Mouse (Mus musculus): ENCODE results near the gene Tmem56. TPM values are rescaled to one million over a fixed set of nuclear protein-coding genes. Genes with fewer than 3 reads are reported as not detected.

Tmem56 gene
- total and polyA plus RNA-seq, 3 experiments: 0.68 to 2.9 (median 0.99) TPM

DNA sequence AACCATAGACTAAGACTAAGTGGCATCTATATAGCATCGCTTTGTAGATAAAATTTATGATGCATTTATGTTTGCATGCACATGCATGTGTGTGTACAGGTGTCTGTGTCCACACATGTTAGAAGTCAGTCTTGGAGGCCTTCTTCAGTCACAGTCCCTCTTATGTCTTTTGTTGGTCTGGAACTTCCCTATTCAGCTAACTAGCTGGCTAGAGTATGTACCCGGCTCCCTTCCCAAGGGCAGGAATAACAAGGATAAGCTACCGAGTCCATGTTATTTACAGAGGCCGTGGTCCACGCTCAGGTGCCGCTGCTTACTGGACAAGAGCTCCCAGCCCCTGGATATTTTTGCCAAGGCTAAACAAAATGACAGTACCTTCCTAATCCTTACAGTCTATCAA lies 58.7 kb downstream of the Tmem56 start:
- H3K79me2 ChIP-seq (replicated peaks; ENCODE audit: control insufficient read depth, insufficient read depth, low read length): no peaks in the 10 kb centered on the region
- no peaks in the 10 kb centered on the region; the same call in 1 of the 2 replicates for H3K4me1 ChIP-seq (ENCODE audit: control insufficient read depth, insufficient read depth, low read length)
- H3K9ac ChIP-seq (ENCODE audit: low read depth, low read length): no peak overlapping the region
- no peak for TF ChIP-seq CTCF (IDR thresholded peaks at IDR 0.05)
- no peak for TF ChIP-seq POLR2A (IDR thresholded peaks at IDR 0.05; ENCODE audit: insufficient read depth, low read depth, low read length)
- TF ChIP-seq EP300 (IDR thresholded peaks at IDR 0.05; ENCODE audit: insufficient read depth, low read depth, low read length): no peak
- H3K27me3 ChIP-seq (ENCODE audit: control insufficient read depth, insufficient read depth, low read length): no peaks in the 10 kb centered on the region
- 93% methylated on average over 6 of the region's 6 CpGs for WGBS
- DNase-seq: no peak
- intact Hi-C loops (cut with DNase I): no loop called here
- H3K36me3 ChIP-seq (ENCODE audit: control insufficient read depth, insufficient read depth, low read length): no peaks in the 10 kb centered on the region
- no peak overlapping the region for H3K4me3 ChIP-seq
- H3K27ac ChIP-seq: no peak overlapping the region

DNA sequence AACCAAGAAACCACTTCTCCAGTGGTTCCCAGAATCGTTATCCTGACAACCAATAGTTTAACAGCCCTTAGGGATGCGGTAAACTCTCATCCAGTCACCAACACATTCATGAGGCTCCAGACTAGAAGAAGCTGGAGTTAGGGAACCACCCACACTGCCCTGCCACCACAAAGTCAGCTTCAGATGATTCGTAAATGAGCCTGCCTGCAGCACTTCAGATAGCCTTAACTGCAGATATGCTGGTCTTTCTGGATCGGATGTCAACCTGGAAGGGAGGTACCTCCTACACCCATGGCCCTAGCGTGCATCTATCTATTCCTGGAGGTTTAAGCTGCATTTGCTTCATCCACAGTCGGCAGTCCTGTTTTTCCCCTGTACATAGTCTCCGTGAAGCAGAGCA lies 60.9 kb downstream of the Tmem56 start:
- H3K4me1 ChIP-seq (ENCODE audit: control insufficient read depth, insufficient read depth, low read length): no peaks in the 10 kb centered on the region; the same call in 1 of the 2 replicates
- intact Hi-C loops (cut with DNase I): no loop called here
- H3K4me3 ChIP-seq: no peak overlapping the region
- 52% methylated on average over 7 of the region's 7 CpGs for WGBS
- no peak overlapping the region for H3K9ac ChIP-seq (ENCODE audit: low read depth, low read length)
- H3K27ac ChIP-seq: no peak overlapping the region
- TF ChIP-seq POLR2A (IDR thresholded peaks at IDR 0.05; ENCODE audit: insufficient read depth, low read depth, low read length) (no peak), CTCF (IDR thresholded peaks at IDR 0.05) (no peak), EP300 (IDR thresholded peaks at IDR 0.05; ENCODE audit: insufficient read depth, low read depth, low read length) (no peak)
- H3K36me3 ChIP-seq (ENCODE audit: control insufficient read depth, insufficient read depth, low read length): no peaks in the 10 kb centered on the region
- no peaks in the 10 kb centered on the region for H3K79me2 ChIP-seq (replicated peaks; ENCODE audit: control insufficient read depth, insufficient read depth, low read length)
- no peak for DNase-seq
- H3K27me3 ChIP-seq (ENCODE audit: control insufficient read depth, insufficient read depth, low read length): no peaks in the 10 kb centered on the region

DNA sequence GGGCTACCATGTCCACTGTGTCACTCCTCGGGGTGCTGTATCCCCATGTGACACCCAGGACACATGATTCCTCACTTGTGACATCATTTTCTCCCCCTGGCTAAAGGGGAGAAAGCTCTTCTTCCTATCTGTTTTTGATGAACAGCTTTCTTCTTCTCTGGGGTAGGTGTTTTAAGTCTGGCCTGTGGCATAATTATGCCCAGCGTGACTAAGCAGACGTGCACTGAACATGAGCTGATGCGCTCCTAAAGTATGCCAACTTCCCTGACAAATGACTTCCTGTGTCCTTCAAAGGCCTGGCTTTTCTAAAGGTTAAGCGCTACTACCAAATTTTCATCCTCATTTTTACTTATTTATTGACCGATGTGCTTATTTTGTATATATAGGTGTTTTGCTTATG lies 65.9 kb downstream of the Tmem56 start:
- Histone ChIP-seq H3K79me2 (replicated peaks; ENCODE audit: control insufficient read depth, insufficient read depth, low read length) (no peaks in the 10 kb centered on the region), H3K36me3 (ENCODE audit: control insufficient read depth, insufficient read depth, low read length) (no peaks in the 10 kb centered on the region), H3K27ac (no peak overlapping the region), H3K27me3 (ENCODE audit: control insufficient read depth, insufficient read depth, low read length) (no peaks in the 10 kb centered on the region), H3K4me3 (no peak overlapping the region), H3K9ac (ENCODE audit: low read depth, low read length) (no peak overlapping the region), H3K4me1 (ENCODE audit: control insufficient read depth, insufficient read depth, low read length) (no peaks in the 10 kb centered on the region; the same call in 1 of the 2 replicates)
- no peak for DNase-seq
- intact Hi-C loops (cut with DNase I): no loop called here
- 85% methylated on average over 6 of the region's 6 CpGs for WGBS
- TF ChIP-seq CTCF (IDR thresholded peaks at IDR 0.05) (no peak), EP300 (IDR thresholded peaks at IDR 0.05; ENCODE audit: insufficient read depth, low read depth, low read length) (no peak), POLR2A (IDR thresholded peaks at IDR 0.05; ENCODE audit: insufficient read depth, low read depth, low read length) (no peak)

DNA sequence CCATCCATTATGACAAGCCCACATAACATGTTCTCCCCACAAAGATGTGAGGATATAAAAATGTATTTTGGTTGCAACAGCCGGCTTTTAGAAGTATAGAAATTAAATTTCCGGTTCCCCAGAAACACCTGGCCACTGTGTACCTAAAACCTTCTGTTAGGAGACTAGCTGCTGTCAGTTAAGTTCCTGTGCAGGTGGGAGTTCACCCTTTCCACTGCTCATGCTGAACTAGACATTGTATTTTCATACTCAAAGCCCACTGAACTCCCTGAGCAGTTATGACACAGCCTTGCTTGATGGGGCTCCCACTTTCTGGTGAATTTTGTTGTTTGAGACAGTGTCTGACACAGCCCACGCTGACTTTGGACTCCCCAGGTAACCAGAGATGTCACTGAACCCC lies 69.4 kb downstream of the Tmem56 start:
- Histone ChIP-seq H3K36me3 (ENCODE audit: control insufficient read depth, insufficient read depth, low read length) (no peaks in the 10 kb centered on the region), H3K9ac (ENCODE audit: low read depth, low read length) (no peak overlapping the region), H3K27me3 (ENCODE audit: control insufficient read depth, insufficient read depth, low read length) (no peaks in the 10 kb centered on the region), H3K4me3 (no peak overlapping the region), H3K4me1 (ENCODE audit: control insufficient read depth, insufficient read depth, low read length) (no peaks in the 10 kb centered on the region), H3K27ac (no peak overlapping the region), H3K79me2 (replicated peaks; ENCODE audit: control insufficient read depth, insufficient read depth, low read length) (no peaks in the 10 kb centered on the region)
- TF ChIP-seq EP300 (IDR thresholded peaks at IDR 0.05; ENCODE audit: insufficient read depth, low read depth, low read length) (no peak), CTCF (IDR thresholded peaks at IDR 0.05) (no peak), POLR2A (IDR thresholded peaks at IDR 0.05; ENCODE audit: insufficient read depth, low read depth, low read length) (no peak)
- intact Hi-C loops (cut with DNase I): no loop called here
- WGBS: 81% methylated on average over 3 of the region's 3 CpGs
- DNase-seq: no peak

DNA sequence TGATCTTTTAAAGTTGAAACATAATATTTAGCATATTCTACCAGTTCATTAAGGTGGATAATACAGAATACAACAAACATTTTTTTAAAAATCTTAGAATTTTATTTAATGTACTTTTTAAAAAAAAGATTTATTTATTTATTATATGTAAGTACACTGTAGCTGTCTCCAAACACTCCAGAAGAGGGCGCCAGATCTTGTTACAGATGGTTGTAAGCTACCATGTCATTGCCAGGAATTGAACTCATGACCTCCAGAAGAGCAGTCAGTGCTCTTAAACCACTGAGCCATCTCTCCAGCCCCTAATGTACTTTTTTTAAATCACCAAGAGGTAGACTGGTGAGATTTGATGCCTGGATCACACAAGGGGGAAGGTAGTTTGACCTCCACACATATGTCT lies 70.7 kb downstream of the Tmem56 start:
- no peak for TF ChIP-seq POLR2A (IDR thresholded peaks at IDR 0.05; ENCODE audit: insufficient read depth, low read depth, low read length)
- TF ChIP-seq CTCF (IDR thresholded peaks at IDR 0.05): peak; percentile 26
- TF ChIP-seq EP300 (IDR thresholded peaks at IDR 0.05; ENCODE audit: insufficient read depth, low read depth, low read length): no peak
- Histone ChIP-seq H3K27ac (no peak overlapping the region), H3K36me3 (ENCODE audit: control insufficient read depth, insufficient read depth, low read length) (no peaks in the 10 kb centered on the region), H3K27me3 (ENCODE audit: control insufficient read depth, insufficient read depth, low read length) (no peaks in the 10 kb centered on the region), H3K4me1 (ENCODE audit: control insufficient read depth, insufficient read depth, low read length) (no peaks in the 10 kb centered on the region), H3K9ac (ENCODE audit: low read depth, low read length) (no peak overlapping the region), H3K79me2 (replicated peaks; ENCODE audit: control insufficient read depth, insufficient read depth, low read length) (no peaks in the 10 kb centered on the region), H3K4me3 (no peak overlapping the region)
- 39% methylated on average over 1 of the region's 1 CpGs for WGBS
- DNase-seq: no peak
- intact Hi-C loops (cut with DNase I): no loop called here

DNA sequence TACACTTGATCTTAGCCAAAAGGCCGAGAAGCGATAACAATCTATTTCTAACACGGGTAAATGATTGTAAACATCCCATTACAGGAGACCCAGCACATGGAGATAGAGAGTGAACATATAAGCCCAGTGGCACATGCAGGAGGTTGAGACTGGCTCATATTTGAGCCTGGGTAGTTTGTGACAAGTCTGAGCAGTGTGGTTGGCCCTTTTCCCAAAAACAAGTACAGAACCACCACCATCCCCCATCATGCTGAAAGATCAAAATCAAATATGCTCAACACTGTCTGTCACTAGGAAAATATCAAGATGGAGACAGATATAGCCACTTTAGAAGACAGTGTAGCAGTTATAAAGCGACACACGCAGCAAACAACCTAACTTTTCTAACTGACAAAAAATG lies 73.9 kb downstream of the Tmem56 start:
- DNase-seq: no peak
- Histone ChIP-seq H3K79me2 (replicated peaks; ENCODE audit: control insufficient read depth, insufficient read depth, low read length) (no peaks in the 10 kb centered on the region), H3K4me1 (ENCODE audit: control insufficient read depth, insufficient read depth, low read length) (no peaks in the 10 kb centered on the region), H3K36me3 (ENCODE audit: control insufficient read depth, insufficient read depth, low read length) (no peaks in the 10 kb centered on the region), H3K4me3 (no peak overlapping the region), H3K27ac (no peak overlapping the region), H3K27me3 (ENCODE audit: control insufficient read depth, insufficient read depth, low read length) (no peaks in the 10 kb centered on the region), H3K9ac (ENCODE audit: low read depth, low read length) (no peak overlapping the region)
- intact Hi-C loops (cut with DNase I): no loop called here
- 84% methylated on average over 5 of the region's 5 CpGs for WGBS
- TF ChIP-seq CTCF (IDR thresholded peaks at IDR 0.05) (no peak), EP300 (IDR thresholded peaks at IDR 0.05; ENCODE audit: insufficient read depth, low read depth, low read length) (no peak), POLR2A (IDR thresholded peaks at IDR 0.05; ENCODE audit: insufficient read depth, low read depth, low read length) (no peak)
